Mouse (Mus musculus) cerebellum, adult 8-10 months (tissue): Measurements from ENCODE around the gene Uqcr11.
A peak's percentile ranks its signal among the peaks of the same experiment; 100 is the strongest.

Experiments used
- DNase-seq: peaks from one replicate; pipeline ENCODE4 v3.0.0; 2022

The Uqcr11 gene

GRCm38 (mm10) chr10:80369995-80370747 is 36.5 kb downstream of the Uqcr11 start:
- DNase-seq = no peak

GRCm38 (mm10) chr10:80368392-80368791 is 38.2 kb downstream of the Uqcr11 start:
- no peak for DNase-seq

- no peak for DNase-seq
These were observed 38.7 kb downstream of the Uqcr11 start for GRCm38 (mm10) chr10:80367954-80368353.

GRCm38 (mm10) chr10:80365736-80366135 is 40.9 kb downstream of the Uqcr11 start:
- no peak for DNase-seq

GRCm38 (mm10) chr10:80363734-80364133 is 42.9 kb downstream of the Uqcr11 start:
- DNase-seq = no peak

- DNase-seq = peak; percentile 77
These were observed 48.5 kb downstream of the Uqcr11 start for GRCm38 (mm10) chr10:80357994-80358639.

GRCm38 (mm10) chr10:80357336-80357735 is 49.3 kb downstream of the Uqcr11 start:
- DNase-seq = no peak

- DNase-seq = no peak
These were observed 49.9 kb downstream of the Uqcr11 start for GRCm38 (mm10) chr10:80356737-80357136.

- peak; percentile 72 for DNase-seq
These were observed 50.5 kb downstream of the Uqcr11 start, which contains the start of gene Plk5 for GRCm38 (mm10) chr10:80356001-80356682. TSS of gene Plk5 (plus strand) at chr10:80356459.

GRCm38 (mm10) chr10:80355431-80355830 is 51.2 kb downstream of the Uqcr11 start:
- peak; percentile 76 for DNase-seq
